Mouse (Mus musculus): ENCODE measurements at regions not wholly inside any gene's neighbourhood (a gene's known extent, or its start where the extent isn't known, plus 50 kb on each side); places are given as distances from the start of the nearest gene placed in this dataset.
"Not testable (repeated sequence)": the region's sequence is repeated elsewhere in the genome, so short reads cannot be mapped to it uniquely, and the experiment has no call there.

DNA sequence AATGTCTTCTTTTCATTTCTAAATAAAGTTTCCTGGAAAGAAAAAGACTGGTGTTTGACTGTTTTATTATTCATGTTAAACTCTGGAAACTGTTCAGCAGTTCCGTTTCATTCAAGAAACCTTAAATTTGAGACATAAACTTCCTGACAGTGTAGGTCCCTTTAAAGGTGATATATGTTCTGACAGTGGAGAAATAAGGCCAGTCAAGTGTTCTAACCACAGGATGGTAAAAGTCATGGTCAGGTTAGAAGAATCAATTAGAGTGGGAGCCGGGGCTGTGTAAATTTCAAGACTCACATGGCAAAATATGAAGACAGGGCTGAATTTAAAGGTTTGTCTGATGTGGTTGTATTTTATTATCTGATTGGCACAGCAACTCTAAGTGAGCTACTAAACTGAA, 593.9 kb upstream of the Brinp1 start:
- no peak for DNase-seq (ENCODE audit: low spot score)
- 88% methylated on average over 2 of the region's 2 CpGs for WGBS
- no peaks in the 10 kb centered on the region for H3K36me3 ChIP-seq (replicated peaks)
- no peak overlapping the region for H3K4me3 ChIP-seq
- H3K4me1 ChIP-seq, result no peaks in the 10 kb centered on the region
- no peaks in the 10 kb centered on the region for H3K9me3 ChIP-seq
- H3K27ac ChIP-seq (replicated peaks), result no peak overlapping the region
- H3K27me3 ChIP-seq (replicated peaks; ENCODE audit: low read depth, poor library complexity, severe bottlenecking), result no peaks in the 10 kb centered on the region

DNA sequence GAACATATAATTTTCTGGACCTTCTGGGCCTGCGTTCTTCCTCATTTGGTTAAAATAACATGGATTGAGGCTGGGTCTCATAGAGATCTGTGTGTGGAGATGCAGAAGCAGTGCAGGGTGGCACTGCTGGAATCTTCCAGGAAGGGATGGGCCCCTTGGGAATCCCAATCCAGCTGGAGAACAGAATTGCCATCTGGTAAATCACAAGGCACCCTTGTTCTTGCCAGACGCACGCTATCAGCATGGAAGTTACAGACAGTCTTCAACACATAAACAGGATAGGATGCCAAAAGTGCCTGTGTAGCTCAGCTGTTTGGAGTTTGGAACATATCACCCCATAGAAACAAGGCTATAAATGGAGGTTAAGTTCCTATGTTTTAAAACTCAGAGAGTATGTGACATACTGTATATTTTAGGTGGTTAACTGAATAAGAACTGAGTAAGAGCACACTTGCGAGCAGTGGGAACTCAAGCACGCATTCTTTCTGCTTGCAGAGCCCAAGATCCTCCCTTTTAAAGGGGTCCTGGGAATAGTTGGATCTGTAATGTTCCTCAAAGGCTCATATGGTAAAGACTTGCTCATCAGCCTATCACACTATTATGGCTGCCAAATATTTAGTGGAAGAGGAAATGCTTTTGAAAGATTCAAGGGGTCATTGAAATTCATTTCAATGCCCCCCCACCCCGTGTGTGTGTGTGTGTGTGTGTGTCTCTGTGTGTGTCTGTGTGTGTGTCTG, 584.1 kb upstream of the Brinp1 start:
- WGBS, result 86% methylated on average over 6 of the region's 6 CpGs
- no peaks in the 10 kb centered on the region for H3K36me3 ChIP-seq (replicated peaks)
- DNase-seq (ENCODE audit: low spot score), result no peak
- H3K9me3 ChIP-seq, result no peaks in the 10 kb centered on the region
- H3K27ac ChIP-seq (replicated peaks), result no peak overlapping the region
- H3K27me3 ChIP-seq (replicated peaks; ENCODE audit: low read depth, poor library complexity, severe bottlenecking), result no peaks in the 10 kb centered on the region
- H3K4me3 ChIP-seq, result no peak overlapping the region
- no peaks in the 10 kb centered on the region for H3K4me1 ChIP-seq

DNA sequence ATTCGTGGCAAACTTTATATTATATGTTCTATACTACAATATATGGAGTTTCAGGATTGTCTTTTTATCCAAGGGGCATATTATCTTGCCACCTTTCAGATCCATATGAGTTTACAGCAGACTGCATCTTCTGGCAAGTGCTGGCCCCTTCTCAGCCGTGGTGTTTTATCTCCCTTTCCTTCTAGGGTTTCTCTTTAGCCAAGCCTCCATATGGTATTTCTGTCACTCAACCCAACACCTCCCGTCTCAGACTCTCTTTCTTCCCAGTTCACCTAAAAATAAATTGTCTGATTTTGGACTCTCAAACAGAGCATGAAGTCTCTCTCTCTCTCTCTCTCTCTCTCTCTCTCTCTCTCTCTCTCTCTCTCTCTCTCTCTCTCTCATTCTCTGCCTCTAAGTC, 578.9 kb upstream of the Brinp1 start:
- no peaks in the 10 kb centered on the region for H3K27me3 ChIP-seq (replicated peaks; ENCODE audit: low read depth, poor library complexity, severe bottlenecking)
- no peak overlapping the region for H3K4me3 ChIP-seq
- H3K9me3 ChIP-seq, result no peaks in the 10 kb centered on the region
- H3K27ac ChIP-seq (replicated peaks), result no peak overlapping the region
- WGBS, result 66% methylated on average over 3 of the region's 3 CpGs
- no peak for DNase-seq (ENCODE audit: low spot score)
- no peaks in the 10 kb centered on the region for H3K36me3 ChIP-seq (replicated peaks)
- H3K4me1 ChIP-seq, result no peaks in the 10 kb centered on the region

DNA sequence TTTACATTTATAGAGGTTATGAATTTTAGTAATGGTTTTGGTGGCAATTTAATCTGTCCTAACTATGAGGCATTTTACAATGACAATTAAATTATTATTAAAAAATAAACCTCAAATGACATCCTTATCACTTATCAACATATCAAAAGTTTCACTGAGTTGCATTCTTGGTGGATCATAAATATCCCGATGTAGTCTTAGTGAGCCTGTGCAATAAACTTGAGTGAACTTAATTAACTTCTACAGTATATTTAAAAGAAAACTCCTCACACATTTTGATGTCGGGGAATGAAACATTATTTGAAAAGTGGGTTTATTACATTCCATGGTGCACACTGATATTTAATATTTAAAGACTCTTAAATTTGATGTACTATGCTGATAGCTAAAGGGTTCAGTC, 568.9 kb upstream of the Brinp1 start:
- Histone ChIP-seq H3K9me3 (no peaks in the 10 kb centered on the region), H3K27ac (replicated peaks) (no peak overlapping the region), H3K4me1 (no peaks in the 10 kb centered on the region), H3K4me3 (no peak overlapping the region), H3K27me3 (replicated peaks; ENCODE audit: low read depth, poor library complexity, severe bottlenecking) (no peaks in the 10 kb centered on the region), H3K36me3 (replicated peaks) (no peaks in the 10 kb centered on the region)
- 95% methylated on average over 2 of the region's 2 CpGs for WGBS
- DNase-seq (ENCODE audit: low spot score), result no peak

DNA sequence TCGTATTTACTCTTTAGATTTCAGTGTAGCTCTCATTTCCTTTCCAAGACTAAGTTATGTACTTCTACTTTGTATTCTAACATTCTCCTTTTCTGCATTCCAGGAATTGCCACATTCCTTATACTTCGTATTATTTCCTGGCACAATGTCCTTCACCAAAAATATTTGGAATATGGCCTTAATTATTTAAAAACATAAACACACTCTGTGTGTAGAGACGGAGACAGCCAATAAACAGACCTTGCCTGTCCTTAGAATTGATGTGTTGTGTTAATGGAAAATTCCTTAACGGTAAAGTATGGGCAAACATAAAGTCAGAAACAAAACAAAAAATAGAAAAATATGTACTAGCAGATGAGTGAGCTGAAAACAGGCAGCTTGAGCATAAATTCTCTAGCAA, 554.1 kb upstream of the Brinp1 start:
- no peaks in the 10 kb centered on the region for H3K36me3 ChIP-seq (replicated peaks)
- DNase-seq (ENCODE audit: low spot score), result no peak
- H3K27me3 ChIP-seq (replicated peaks; ENCODE audit: low read depth, poor library complexity, severe bottlenecking), result no peaks in the 10 kb centered on the region
- H3K9me3 ChIP-seq, result no peaks in the 10 kb centered on the region
- H3K27ac ChIP-seq (replicated peaks), result no peak overlapping the region
- no peak overlapping the region for H3K4me3 ChIP-seq
- H3K4me1 ChIP-seq, result no peaks in the 10 kb centered on the region
- 73% methylated on average over 4 of the region's 4 CpGs for WGBS

DNA sequence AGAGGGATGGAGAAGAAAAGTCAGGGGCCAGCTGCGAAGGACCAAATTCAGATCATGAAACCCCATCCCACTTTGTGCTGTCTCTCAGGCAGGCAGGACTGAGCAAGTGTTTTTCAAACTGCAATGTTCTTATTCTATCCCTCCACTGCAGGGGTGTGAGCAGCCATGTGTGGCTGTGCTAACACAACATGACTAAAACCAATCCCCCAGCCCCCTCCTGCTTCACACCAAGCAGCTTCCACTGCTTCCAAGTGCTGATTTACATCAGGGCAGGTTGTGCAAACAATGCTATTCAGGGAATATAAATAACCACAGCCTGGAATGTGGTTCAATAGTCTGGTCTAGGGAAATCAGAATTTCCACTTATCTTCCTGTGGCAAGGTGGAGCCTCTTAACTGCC, 517.0 kb upstream of the Brinp1 start:
- Histone ChIP-seq H3K4me1 (no peaks in the 10 kb centered on the region), H3K9me3 (no peaks in the 10 kb centered on the region), H3K27ac (replicated peaks) (no peak overlapping the region), H3K4me3 (no peak overlapping the region), H3K36me3 (replicated peaks) (no peaks in the 10 kb centered on the region), H3K27me3 (replicated peaks; ENCODE audit: low read depth, poor library complexity, severe bottlenecking) (no peaks in the 10 kb centered on the region)
- no peak for DNase-seq (ENCODE audit: low spot score)
- WGBS, result 93% methylated on average over 1 of the region's 1 CpGs

DNA sequence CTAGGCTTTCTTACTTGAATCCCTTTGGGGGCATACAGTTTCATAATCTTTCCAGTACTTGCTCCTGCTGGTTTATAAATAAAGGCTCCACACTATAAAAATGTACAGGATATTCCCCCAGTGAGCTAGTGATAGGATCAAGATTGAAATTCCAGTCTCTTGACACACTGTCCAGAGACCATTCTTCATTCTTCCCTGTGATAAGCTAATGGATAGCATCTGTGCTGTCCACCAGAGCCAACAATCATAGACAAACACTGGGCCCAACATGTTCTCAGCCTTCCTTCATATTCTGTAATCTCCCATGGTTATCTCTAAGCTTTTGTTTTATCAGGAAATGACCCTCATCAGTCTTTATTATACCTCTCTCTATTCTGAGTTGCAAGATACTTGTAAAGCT, 505.8 kb upstream of the Brinp1 start:
- H3K36me3 ChIP-seq (replicated peaks), result no peaks in the 10 kb centered on the region
- no peaks in the 10 kb centered on the region for H3K9me3 ChIP-seq
- H3K27me3 ChIP-seq (replicated peaks; ENCODE audit: low read depth, poor library complexity, severe bottlenecking), result no peaks in the 10 kb centered on the region
- H3K4me1 ChIP-seq, result no peaks in the 10 kb centered on the region
- DNase-seq (ENCODE audit: low spot score), result no peak
- H3K4me3 ChIP-seq, result no peak overlapping the region
- no peak overlapping the region for H3K27ac ChIP-seq (replicated peaks)

DNA sequence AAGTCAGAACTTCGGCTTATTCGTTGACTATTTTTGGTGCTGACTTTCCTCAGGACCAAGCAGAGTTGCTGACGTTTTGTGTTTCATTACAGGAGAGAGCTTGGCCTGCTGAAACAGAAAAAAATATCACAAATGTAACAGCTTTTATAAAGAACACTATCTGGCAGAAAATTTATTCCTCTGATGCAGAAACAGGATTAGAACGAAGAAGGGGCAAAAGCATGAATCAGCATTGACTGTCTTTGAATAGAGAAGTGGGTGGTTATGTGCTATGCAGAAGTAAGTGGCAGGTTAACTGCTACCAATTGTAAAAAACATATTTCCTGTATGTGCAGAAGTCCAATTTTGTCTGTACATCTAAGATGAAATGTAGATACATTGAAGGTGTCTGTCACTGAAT, 502.2 kb upstream of the Brinp1 start:
- WGBS, result 91% methylated on average over 4 of the region's 4 CpGs
- Histone ChIP-seq H3K9me3 (no peaks in the 10 kb centered on the region), H3K4me1 (no peaks in the 10 kb centered on the region), H3K27ac (replicated peaks) (no peak overlapping the region), H3K4me3 (no peak overlapping the region), H3K36me3 (replicated peaks) (no peaks in the 10 kb centered on the region), H3K27me3 (replicated peaks; ENCODE audit: low read depth, poor library complexity, severe bottlenecking) (no peaks in the 10 kb centered on the region)
- no peak for DNase-seq (ENCODE audit: low spot score)

DNA sequence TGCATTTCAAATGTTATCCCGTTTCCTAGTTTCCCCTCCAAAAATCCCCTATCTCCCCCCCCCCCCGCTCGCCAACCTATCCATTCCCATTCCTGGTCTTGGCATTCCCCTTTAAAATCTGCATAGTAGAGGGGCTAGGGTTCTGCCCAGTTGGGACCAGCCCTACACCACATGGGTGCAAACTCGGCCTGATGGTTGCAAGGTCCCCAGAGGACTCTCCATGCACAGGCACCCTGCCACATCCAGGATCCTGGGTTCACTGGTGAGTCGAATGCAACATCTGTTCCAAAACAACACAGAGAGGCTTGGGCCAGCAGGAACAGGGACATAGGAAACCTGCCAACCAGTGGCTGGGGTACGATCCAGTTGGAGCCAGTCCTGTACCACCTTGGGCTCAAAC, 492.0 kb upstream of the Brinp1 start:
- no peak overlapping the region for H3K27ac ChIP-seq (replicated peaks)
- 89% methylated on average over 6 of the region's 6 CpGs for WGBS
- no peaks in the 10 kb centered on the region for H3K27me3 ChIP-seq (replicated peaks; ENCODE audit: low read depth, poor library complexity, severe bottlenecking)
- no peaks in the 10 kb centered on the region for H3K9me3 ChIP-seq
- no peak overlapping the region for H3K4me3 ChIP-seq
- H3K4me1 ChIP-seq, result no peaks in the 10 kb centered on the region
- DNase-seq (ENCODE audit: low spot score), result no peak
- H3K36me3 ChIP-seq (replicated peaks), result no peaks in the 10 kb centered on the region

DNA sequence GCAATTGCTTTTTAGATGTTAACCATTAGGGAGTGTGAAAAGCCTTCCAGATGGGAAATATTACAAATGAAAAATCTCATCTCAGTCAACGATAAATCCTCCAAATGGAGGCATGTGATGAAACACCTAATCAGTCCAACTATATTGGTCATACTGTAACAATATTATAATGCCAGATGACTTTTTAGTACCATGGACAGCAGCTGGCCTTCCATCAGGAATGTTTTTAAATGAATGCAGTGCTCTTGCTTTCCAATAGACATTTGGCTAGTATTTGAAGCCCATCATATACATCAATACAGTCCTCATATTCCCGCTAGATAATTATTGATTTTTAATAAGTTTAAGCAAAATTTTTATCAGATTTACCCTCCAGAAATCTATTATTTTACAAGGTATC, 489.8 kb upstream of the Brinp1 start:
- Histone ChIP-seq H3K4me3 (no peak overlapping the region), H3K27me3 (replicated peaks; ENCODE audit: low read depth, poor library complexity, severe bottlenecking) (no peaks in the 10 kb centered on the region), H3K4me1 (no peaks in the 10 kb centered on the region), H3K9me3 (no peaks in the 10 kb centered on the region), H3K36me3 (replicated peaks) (no peaks in the 10 kb centered on the region), H3K27ac (replicated peaks) (no peak overlapping the region)
- no peak for DNase-seq (ENCODE audit: low spot score)
- WGBS, result 83% methylated on average over 2 of the region's 2 CpGs

DNA sequence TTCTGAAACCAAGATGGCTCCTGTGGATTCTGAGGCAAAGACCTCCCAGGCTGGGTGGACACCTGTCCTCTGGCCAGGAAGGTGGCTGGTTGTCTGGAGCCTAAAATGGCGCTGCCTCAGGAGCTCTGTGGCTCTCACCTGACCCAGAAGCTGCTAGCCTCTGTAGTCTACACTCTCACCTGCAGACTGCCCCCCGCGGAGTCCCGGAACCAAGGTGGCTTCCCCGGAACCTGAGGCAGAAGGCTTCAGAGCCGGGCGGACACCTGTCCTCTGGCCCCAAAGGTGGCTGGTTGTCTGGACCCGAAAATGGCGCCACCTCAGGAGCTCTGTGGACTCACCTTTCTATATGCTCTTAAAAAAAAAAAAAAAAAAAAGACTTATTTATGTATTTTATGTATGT, 481.2 kb upstream of the Brinp1 start:
- no peak overlapping the region for H3K4me3 ChIP-seq
- no peaks in the 10 kb centered on the region for H3K27me3 ChIP-seq (replicated peaks; ENCODE audit: low read depth, poor library complexity, severe bottlenecking)
- H3K36me3 ChIP-seq (replicated peaks), result no peaks in the 10 kb centered on the region
- H3K9me3 ChIP-seq, result no peaks in the 10 kb centered on the region
- DNase-seq (ENCODE audit: low spot score), result no peak
- no peak overlapping the region for H3K27ac ChIP-seq (replicated peaks)
- 89% methylated on average over 9 of the region's 9 CpGs for WGBS
- H3K4me1 ChIP-seq, result no peaks in the 10 kb centered on the region

DNA sequence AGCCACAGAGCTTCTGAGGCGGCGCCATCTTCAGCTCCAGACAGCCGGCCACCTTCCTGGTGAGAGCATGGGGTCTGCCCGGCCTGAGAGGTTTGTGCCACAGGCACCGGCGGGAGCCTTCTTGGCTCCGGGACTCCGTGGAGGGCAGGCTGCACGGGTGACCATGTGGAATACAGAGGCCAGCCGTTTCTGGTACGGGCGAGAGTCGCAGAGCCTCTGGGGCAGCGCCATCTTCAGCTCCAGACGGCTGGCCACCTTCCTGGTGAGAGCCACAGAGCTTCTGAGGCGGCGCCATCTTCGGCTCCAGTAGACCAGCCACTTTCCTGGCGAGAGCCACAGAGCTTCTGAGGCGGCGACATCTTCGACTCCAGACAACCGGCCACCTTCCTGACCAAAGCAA, 456.2 kb upstream of the Brinp1 start:
- not testable (repeated sequence) for DNase-seq (ENCODE audit: low spot score); H3K27ac ChIP-seq (replicated peaks); H3K36me3 ChIP-seq (replicated peaks); H3K27me3 ChIP-seq (replicated peaks; ENCODE audit: low read depth, poor library complexity, severe bottlenecking); H3K4me1 ChIP-seq; H3K9me3 ChIP-seq; H3K4me3 ChIP-seq
- WGBS, result 93% methylated on average over 23 of the region's 23 CpGs

DNA sequence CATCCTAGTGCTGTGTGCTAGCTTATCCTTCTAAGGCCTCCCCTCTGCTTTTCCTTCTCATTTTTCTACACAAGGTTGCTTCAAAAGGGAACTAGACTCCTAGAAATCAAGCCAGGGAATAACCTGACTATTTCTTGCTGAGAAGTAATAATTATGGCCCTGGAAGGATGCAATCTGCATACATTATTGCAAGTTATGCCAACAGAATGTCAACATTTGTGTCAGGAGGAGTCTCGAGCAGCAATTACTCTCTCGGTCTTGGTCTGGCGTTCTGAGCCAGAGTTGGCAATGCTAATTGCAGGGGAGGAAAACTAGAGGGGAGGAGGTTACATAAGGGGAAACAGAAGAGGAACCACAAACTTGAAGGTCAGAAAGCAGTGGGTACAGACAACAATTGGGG, 441.3 kb upstream of the Brinp1 start:
- Histone ChIP-seq H3K9me3 (no peaks in the 10 kb centered on the region), H3K4me3 (no peak overlapping the region), H3K27me3 (replicated peaks; ENCODE audit: low read depth, poor library complexity, severe bottlenecking) (no peaks in the 10 kb centered on the region), H3K4me1 (no peaks in the 10 kb centered on the region), H3K27ac (replicated peaks) (no peak overlapping the region), H3K36me3 (replicated peaks) (no peaks in the 10 kb centered on the region)
- DNase-seq (ENCODE audit: low spot score), result no peak
- 67% methylated on average over 3 of the region's 3 CpGs for WGBS

DNA sequence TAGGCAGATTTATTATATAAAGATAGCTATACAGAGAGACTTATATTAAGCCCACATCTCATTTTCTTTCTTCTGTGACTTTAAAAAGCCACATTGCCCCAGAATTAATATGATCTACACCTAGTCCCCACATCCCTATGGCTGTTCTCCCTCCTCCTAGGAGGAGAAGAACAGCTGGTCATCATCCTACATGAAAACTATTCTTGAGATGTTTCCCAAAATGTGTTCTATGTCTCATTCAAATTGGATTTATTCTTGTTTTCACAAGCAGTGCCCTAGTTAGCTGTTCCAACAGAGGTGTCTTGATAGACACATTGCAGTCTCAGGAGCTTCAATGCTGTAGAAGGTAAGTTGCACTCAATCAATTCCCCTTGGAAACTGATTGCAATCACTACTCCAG, 429.1 kb upstream of the Brinp1 start:
- H3K4me3 ChIP-seq, result no peak overlapping the region
- H3K9me3 ChIP-seq, result no peaks in the 10 kb centered on the region
- no peak for DNase-seq (ENCODE audit: low spot score)
- no peaks in the 10 kb centered on the region for H3K27me3 ChIP-seq (replicated peaks; ENCODE audit: low read depth, poor library complexity, severe bottlenecking)
- no peaks in the 10 kb centered on the region for H3K36me3 ChIP-seq (replicated peaks)
- no peak overlapping the region for H3K27ac ChIP-seq (replicated peaks)
- H3K4me1 ChIP-seq, result no peaks in the 10 kb centered on the region

Measured in embryonic facial prominence, embryonic 10.5 days (tissue).